Mouse (Mus musculus): ENCODE results near the gene Srsf7.

Srsf7 gene

DNA sequence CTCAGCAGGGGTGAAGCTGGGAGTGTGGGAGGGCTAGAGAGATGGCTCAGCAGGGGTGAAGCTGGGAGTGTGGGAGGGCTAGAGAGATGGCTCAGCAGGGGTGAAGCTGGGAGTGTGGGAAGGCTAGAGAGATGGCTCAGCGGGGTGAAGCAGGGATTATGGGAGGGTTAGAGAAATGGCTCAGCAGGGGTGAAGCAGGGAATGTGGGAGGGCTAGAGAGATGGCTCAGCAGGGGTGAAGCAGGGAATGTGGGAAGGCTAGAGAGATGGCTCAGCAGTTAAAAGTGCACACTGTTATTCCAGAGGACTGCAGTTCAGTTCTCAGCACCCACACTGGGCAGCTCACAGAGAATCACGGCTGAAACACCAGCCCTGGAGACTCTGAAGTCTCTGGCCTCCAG lies 53.5 kb downstream of the Srsf7 start:
- no peak for DNase-seq (ENCODE audit: low read depth)

DNA sequence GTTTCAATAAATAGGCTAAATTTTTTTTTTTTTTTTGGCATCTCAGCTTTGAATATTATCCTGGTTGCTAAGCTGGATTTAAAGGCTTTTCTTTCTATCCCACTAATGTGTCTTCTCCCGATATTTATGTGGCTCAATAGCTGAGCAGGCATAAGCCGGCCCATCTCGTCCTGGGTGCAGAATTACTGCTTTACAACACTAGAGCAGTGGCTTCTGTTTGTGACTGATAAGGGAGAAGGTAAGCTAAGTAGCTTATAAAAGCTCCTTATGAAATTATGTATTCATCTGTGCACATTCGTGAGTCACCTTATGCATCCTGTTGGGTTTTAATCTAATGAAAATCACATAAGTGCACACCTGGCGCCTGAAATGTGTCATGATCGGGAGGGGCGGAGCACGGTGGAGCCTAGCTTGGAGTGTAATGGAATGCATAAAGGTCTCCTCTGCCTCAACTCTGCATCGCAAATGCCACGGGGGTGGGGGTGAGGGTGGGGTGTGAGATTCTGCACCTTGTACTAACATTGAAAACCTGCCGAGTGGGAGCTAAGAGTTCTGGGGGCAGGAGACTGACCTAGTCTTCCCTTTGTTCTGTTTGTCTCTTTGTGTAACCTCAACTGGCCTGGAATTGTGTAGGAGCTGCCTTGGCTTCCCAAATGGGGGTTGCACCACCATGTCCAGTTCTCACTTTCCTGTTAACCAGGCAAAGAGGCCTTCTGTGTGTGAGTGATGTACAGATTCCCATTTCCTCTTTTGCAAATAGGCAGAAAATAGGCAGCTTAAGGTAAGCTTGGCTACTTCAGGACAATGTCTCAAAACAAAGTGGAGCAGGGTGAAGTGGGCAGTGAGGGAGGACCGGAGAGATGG lies 54.1 kb downstream of the Srsf7 start:
- peak; percentile 9 for DNase-seq (ENCODE audit: low read depth)

DNA sequence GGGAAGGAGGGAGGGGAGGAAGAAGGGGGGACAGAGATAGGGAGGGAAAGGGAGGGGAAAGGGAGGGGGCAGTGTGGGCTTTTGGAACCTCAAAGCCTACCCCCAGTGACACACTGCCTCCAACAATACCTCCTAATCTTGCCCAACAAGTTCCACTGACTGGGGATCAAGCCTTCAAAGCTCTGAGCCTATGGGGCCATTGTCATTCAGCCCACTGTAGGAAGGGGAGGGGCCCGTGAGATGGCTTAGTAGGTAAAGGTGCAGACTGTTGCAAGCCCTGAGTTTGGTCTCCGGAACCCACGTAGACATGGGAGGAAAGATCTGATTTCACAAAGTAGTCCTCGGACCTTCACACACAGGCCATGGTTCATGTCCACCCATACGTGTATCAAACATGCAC lies 55.8 kb downstream of the Srsf7 start:
- no peak for DNase-seq (ENCODE audit: low read depth)

Data from c-Kit-positive CD71-positive TER-119-negative erythroid progenitor cells, embryonic 14.5 days (primary cell).